Mouse (Mus musculus): ENCODE data around the gene Gpr39.
"Not testable (repeated sequence)": the region's sequence is repeated elsewhere in the genome, so short reads cannot be mapped to it uniquely, and the experiment has no call there.

Gene Gpr39

DNA sequence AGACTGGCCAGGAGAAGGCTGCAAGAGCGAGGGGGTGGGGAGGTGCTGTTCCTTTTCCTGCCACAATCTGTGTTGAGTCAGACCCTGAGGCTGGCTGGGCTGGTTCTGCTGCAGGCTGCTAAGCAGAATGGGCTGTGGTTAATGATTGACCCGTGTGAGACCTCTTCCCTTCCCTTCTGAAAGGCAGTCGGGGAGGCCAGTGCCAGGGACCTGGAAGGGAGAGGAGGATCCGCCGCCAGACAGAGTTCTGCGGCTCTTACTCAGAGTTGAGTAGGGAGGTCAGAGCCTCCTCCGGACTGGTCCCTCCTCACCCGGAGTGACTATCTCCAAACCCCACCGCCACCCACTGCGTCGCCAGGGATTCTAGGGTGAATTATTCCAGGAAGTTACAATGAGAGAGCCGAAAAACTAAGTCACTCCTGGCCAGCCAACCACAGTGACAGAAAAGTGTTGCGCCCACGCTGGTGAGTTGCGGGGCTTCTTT lies at the start of gene Gpr39:
TSS of gene Gpr39 (plus strand) at position 206 of the 484 bp plus-strand sequence.
- DNase-seq (ENCODE audit: extremely low spot score, low read depth, low spot score) = no peak

DNA sequence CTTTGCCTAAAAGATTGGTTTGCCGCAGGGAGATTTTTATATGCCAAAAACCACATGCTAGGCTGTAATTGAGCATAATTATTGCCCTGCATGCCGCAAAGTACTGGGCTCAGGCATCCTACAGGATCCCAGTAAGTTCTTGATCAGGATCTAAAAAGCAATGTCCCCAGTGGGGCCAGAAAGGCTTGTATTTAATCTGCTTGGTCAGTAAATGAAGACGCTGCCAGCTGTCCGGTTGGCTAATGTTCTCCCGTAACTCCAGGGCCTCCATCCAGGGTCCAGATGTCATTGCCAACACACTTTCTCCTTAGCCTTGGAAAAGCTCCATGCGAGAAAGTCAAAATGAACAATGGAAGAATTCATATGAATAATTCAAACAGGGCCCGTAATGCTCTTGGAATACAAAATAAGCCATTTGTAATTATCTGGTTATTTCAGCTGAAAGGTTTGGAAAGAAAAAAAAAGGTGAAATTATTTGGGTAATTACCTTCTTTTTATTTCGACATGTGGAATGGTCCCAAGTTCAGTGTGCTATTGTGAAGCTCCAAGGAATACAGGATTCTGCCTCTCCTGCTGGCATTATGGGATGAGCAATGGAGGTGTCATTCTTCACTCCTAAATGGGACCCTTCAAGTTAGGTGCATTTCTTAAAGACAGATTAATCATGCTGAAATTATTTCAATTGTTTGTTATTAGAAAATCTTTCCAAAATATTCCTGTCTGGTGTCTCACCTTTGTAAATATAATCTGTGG lies 37.1 kb upstream of the Gpr39 start:
- no peak for DNase-seq (ENCODE audit: extremely low spot score, low read depth, low spot score)

GRCm38 (mm10) chr1:125643643-125644042 lies 33.2 kb upstream of the Gpr39 start:
- DNase-seq (ENCODE audit: extremely low spot score, low read depth, low spot score) = no peak

DNA sequence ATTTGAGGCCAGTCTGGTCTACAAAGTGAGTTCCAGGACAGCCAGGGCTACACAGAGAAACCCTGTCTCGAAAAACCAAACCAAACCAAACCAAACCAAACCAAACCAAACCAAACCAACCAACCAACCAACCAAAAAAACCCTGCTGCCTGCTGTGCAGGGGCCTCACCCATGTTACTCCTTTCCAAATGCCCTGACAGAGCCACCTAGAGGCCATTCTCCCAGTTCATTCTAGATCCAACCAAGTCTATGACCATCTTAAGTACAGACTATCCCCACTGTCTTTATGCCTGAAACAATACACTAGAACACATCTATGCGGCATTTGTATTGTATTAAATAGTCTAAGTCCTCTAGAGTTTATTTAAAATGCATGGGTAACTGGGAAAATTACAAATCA lies 30.0 kb upstream of the Gpr39 start:
- DNase-seq (ENCODE audit: extremely low spot score, low read depth, low spot score) = not testable (repeated sequence)

- DNase-seq (ENCODE audit: extremely low spot score, low read depth, low spot score) = no peak
Measured at GRCm38 (mm10) chr1:125648011-125648410, 28.8 kb upstream of the Gpr39 start.

DNA sequence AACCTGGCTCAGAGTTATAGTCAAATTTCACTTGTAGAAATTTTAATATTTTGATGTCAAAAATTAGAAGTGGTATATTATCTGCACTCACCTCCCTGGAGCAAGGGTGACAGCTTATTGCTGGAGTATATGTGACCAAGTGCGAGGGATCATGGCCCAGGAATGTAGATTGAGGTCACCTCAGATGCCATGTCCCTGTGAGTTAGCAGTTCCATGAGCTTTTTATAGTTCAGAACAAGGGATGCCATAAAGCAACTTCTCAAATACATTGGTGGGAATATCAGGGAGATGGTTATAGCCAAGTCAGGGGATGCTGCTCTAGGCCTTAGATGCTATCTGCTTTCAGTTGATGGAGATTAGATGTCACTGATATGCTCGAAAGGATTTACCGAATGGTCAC lies 27.7 kb upstream of the Gpr39 start:
- no peak for DNase-seq (ENCODE audit: extremely low spot score, low read depth, low spot score)

GRCm38 (mm10) chr1:125652836-125653594 lies 23.8 kb upstream of the Gpr39 start:
- DNase-seq (ENCODE audit: extremely low spot score, low read depth, low spot score) = no peak

DNA sequence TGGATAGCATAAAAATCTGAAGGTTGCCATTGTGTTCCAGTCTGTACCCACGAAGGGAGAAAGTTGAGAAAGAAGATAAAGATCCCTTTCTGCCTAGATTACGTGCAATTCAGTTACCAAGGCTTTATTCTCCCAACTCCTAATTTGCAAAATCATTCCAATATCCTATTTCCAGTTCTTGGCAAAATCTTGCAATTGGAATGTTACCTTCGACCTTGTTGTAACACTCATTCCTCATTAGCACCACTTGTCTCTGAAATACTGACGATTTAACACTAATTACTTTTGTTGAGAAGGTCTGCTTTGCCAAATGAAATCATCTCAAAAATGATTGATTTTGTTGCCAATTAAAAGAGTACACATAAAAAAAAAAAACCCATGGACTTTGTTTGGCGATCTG lies 19.4 kb upstream of the Gpr39 start:
- no peak for DNase-seq (ENCODE audit: extremely low spot score, low read depth, low spot score)

- no peak for DNase-seq (ENCODE audit: extremely low spot score, low read depth, low spot score)
Measured at GRCm38 (mm10) chr1:125660151-125660550, 16.6 kb upstream of the Gpr39 start.

DNA sequence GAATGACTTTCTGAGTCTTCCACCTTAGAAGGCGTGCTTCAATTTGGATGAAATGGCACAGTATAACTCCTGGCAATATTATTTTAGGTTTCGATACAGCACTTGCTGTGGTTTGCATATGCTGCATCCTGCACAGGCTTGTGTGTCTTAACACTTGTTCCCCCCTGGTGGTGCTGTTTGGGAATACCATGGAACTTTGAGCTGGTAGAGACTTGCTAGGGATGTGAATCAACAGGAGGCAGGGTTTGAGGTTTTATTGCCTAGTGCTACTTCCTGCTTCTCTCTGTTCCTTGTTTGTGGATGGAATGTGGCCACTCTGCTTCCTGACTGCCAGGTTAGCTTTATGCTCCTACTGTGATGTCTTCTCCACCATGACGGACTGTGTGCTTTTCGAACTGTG lies 15.9 kb upstream of the Gpr39 start:
- DNase-seq (ENCODE audit: extremely low spot score, low read depth, low spot score) = no peak

DNA sequence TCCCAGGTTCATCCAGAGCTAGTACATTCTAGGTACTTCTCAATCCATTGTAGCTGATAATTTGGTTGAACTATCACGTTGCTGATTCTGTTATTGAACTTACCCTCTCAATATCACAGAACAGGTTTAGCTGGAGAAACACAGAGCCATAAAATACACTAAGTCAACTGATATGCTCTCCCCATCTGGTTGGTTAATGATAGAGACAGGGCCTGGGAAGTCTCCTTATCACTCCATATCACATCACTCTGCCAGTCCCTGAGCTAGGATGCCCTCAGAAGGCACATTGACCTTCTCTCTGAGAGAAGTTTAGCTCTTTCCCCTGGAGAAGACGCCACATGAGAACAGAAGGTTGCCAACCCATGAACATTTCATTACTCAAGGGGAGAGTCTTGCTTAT lies 14.7 kb upstream of the Gpr39 start:
- DNase-seq (ENCODE audit: extremely low spot score, low read depth, low spot score) = no peak

DNA sequence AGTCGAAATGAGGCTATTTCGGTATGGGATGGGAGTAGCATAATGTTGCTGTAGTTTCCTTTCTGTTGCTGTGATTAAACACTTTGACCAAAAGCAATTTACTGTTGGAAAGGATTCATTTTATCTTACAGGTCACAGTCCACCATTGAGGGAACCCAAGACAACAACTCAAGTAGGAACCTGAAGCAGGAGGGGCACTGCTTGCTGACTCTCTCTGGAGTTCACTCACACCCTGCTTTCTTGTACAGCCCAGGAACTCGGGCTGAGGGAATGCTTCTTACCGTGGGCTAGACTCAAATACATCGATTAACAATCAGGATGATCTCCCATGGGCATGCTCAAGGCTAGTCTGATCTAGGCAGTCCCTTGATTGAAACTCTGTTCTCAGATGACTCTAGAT lies 14.1 kb upstream of the Gpr39 start:
- DNase-seq (ENCODE audit: extremely low spot score, low read depth, low spot score) = no peak

DNA sequence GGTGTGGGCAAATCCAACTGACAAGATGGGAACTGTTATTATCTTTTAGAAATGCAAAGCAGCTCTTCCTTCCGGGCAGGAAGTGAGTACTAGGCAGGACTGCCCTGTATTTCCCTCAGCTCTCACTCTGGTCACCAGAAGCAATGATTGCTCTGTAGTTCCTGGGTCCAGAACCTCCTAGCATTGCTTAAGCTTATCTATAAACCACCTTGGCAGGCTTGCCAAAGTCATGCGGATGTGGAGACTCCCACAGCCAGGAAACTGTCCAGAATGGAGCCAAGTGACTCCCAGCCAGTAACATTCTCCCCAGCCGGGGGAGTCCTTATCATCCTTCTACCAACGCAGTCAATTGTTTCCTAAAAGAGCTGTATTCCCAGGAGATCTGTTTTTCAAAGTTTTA lies 13.7 kb upstream of the Gpr39 start:
- no peak for DNase-seq (ENCODE audit: extremely low spot score, low read depth, low spot score)

GRCm38 (mm10) chr1:125665127-125665637 lies 11.6 kb upstream of the Gpr39 start:
- DNase-seq (ENCODE audit: extremely low spot score, low read depth, low spot score) = no peak

DNA sequence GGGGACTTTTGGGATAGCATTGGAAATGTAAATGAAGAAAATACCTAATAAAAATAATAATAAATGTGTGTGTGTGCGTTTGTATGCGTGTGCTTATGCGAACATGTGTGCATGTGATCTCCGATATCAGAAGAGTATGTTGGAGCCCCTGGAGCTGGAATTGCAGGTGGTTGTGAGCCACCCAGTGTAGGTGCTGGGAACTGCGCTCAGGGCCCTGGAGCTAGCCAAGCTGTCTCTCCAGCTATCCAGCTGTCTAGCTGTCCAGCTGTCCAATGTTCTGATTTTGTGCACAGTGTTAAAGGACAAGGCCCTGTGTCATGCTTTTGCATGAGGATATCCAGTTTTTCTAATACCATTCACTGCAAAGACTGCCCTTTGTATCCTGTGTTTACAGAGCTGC lies 7.8 kb upstream of the Gpr39 start:
- DNase-seq (ENCODE audit: extremely low spot score, low read depth, low spot score) = no peak

GRCm38 (mm10) chr1:125675186-125675585 lies 1.6 kb upstream of the Gpr39 start:
- no peak for DNase-seq (ENCODE audit: extremely low spot score, low read depth, low spot score)

DNA sequence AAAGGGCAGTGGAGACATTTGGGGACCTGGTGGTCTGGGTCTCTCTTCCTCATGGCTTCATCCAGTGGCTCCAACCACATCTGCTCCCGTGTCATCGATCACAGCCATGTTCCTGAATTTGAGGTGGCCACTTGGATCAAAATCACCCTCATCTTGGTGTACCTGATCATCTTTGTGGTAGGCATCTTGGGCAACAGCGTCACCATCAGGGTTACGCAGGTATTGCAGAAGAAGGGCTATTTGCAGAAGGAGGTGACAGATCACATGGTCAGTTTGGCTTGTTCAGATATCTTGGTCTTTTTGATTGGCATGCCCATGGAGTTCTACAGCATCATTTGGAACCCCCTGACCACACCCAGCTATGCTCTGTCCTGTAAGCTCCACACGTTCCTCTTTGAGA lies 491 bp downstream of the Gpr39 start:
- no peak for DNase-seq (ENCODE audit: extremely low spot score, low read depth, low spot score)

GRCm38 (mm10) chr1:125679522-125680077 lies 2.8 kb downstream of the Gpr39 start:
- DNase-seq (ENCODE audit: extremely low spot score, low read depth, low spot score) = no peak

DNA sequence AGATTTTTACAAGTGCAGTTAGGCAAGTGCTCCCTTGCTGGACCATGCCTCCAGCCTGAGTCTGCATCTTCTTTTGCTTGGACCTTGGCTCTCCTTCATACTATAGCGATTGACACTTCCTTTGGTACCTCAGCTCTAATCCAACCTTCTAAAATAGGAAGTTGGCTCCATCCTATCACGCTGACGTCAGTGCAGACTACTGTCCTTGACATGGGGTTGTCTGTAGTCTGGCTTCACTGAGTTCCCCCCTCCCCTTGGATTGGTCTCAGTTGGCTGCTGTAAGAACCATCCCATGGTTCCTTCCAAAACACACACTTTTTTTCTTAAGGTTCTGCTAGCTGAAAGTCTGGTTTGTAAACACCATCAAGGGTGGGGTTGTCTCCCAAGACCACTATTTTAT lies 7.6 kb downstream of the Gpr39 start:
- no peak for DNase-seq (ENCODE audit: extremely low spot score, low read depth, low spot score)

- no peak for DNase-seq (ENCODE audit: extremely low spot score, low read depth, low spot score)
Measured at GRCm38 (mm10) chr1:125685304-125685703, 8.5 kb downstream of the Gpr39 start.

- peak; percentile 20 for DNase-seq (ENCODE audit: extremely low spot score, low read depth, low spot score)
Measured at GRCm38 (mm10) chr1:125687701-125688420, 11.1 kb downstream of the Gpr39 start.
